Mouse (Mus musculus) brown adipose tissue, adult 24 weeks (tissue): Measurements from ENCODE around the gene Ust. TPM values are rescaled to one million over a fixed set of nuclear protein-coding genes. Genes with fewer than 3 reads are reported as not detected.

ENCODE experiments used
- H3K27ac ChIP-seq: fragments of 200-500 bp; replicated peaks from 2 replicates; pipeline ENCODE4 v1.5.1; 2012; ENCODE audit warnings: low read depth, mild to moderate bottlenecking, low read length
- H3K4me1 ChIP-seq: fragments of 200-500 bp; 2 replicates; pipeline ENCODE4 v1.6.1; 2012; ENCODE audit warnings: low read length, mixed read lengths; ENCODE audit not compliant: control insufficient read depth, insufficient read depth, insufficient read length
- H3K4me3 ChIP-seq: fragments of 200-500 bp; 2 replicates; pipeline ENCODE4 v1.5.1; 2012; ENCODE audit warnings: low read depth, mild to moderate bottlenecking, low read length, moderate library complexity; ENCODE audit not compliant: insufficient read depth
- polyA plus RNA-seq: library from polyadenylated mRNA; stranded (reverse); fragments of >200 nt; gene quantifications from 2 replicates; pipeline ENCODE4 v1.2.4, GENCODE M21; 2012; ENCODE audit not compliant: missing spikeins, insufficient read depth, insufficient read length

Ust gene
- polyA plus RNA-seq, 1 experiment = 6.3 TPM

- Histone ChIP-seq H3K4me3 (no peak overlapping the region), H3K4me1 (no peaks in the 10 kb centered on the region), H3K27ac (no peak overlapping the region)
These were observed 304.7 kb downstream of the Ust start for GRCm38 (mm10) chr10:8213906-8214421.

DNA sequence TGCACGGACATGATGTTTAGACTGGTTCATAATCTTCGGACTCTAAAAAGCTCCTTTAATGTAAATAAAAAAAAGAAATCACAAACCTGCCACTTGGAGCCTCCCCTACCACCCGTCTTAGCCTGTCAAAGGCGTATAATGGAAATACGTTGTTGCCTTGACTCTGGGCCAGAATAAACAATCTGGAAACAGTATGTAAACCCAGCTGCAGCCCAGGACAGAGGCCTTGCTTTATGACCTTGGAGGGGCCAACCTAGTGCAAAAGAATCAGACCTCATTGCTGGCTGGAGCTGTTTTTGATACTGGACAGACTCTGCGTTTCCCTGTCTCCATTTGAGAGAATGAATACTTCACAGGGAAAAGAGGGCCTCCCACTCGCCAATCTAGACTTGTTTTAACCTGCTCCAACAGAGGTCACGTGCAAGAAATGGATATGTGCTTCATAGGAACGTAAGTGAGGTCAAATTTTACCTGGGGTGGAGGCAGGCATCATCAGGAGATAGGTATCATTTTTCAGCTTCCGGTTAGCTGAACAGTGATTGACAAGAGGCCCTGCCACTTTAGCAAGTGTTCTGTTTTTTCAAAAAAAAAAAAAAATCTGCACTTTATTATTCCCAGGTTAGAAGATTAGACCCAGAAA is 305.2 kb downstream of the Ust start:
- H3K4me1 ChIP-seq = no peaks in the 10 kb centered on the region
- no peak overlapping the region for H3K4me3 ChIP-seq
- H3K27ac ChIP-seq = no peak overlapping the region

GRCm38 (mm10) chr10:8212611-8213226 is 305.9 kb downstream of the Ust start:
- no peak overlapping the region for H3K27ac ChIP-seq
- no peak overlapping the region for H3K4me3 ChIP-seq

DNA sequence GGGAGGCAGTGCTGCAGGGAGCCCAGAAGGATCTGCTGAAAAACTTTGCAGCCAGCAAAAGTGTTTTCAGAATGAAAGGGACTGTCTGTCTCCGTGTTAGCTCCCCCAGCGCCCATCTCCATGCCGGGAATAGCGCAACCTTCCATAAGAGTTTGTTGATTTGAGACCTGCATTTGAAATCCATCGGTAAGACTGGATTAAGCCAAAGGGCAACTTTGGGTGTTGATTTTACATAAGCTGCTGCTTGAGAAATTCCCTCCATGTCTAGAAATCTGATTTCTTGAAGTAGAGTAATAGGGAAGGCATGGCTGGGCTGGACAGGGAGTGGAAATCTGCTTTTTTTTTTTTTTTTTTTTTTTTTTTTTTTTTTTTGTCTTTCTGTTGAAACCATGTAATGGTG is 306.9 kb downstream of the Ust start:
- Histone ChIP-seq H3K4me3 (no peak overlapping the region), H3K4me1 (no peaks in the 10 kb centered on the region), H3K27ac (no peak overlapping the region)

More at GRCm38 (mm10) chr10:8212611-8213226, 305.9 kb downstream of the Ust start:
- no peaks in the 10 kb centered on the region for H3K4me1 ChIP-seq

- no peak overlapping the region for H3K27ac ChIP-seq
- no peaks in the 10 kb centered on the region for H3K4me1 ChIP-seq
These were observed 308.3 kb downstream of the Ust start for GRCm38 (mm10) chr10:8210366-8210765.

GRCm38 (mm10) chr10:8207358-8207757 is 311.3 kb downstream of the Ust start:
- Histone ChIP-seq H3K4me3 (no peak overlapping the region), H3K4me1 (no peaks in the 10 kb centered on the region), H3K27ac (no peak overlapping the region)

More at GRCm38 (mm10) chr10:8210366-8210765, 308.3 kb downstream of the Ust start:
- H3K4me3 ChIP-seq = no peak overlapping the region

DNA sequence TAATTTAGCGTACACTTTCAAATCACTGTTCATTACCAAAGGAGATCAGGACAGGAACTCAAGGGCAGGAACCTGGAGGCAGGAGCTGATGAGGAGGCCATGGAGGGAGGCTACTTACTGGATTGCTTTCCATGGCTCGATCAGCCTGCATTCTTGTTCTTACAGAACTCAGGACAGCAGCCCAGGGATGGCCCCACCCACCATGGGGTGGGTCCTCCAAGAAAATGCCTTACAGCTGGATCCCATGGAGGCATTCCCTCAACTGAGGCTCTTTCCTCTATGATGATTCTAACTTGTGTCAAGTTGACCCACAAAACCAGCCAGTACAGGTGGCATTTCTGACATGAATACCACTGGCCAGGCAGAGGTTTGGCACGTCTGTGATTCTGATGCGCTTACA is 314.9 kb downstream of the Ust start:
- no peak overlapping the region for H3K4me3 ChIP-seq
- H3K27ac ChIP-seq = no peak overlapping the region
- H3K4me1 ChIP-seq = no peaks in the 10 kb centered on the region

DNA sequence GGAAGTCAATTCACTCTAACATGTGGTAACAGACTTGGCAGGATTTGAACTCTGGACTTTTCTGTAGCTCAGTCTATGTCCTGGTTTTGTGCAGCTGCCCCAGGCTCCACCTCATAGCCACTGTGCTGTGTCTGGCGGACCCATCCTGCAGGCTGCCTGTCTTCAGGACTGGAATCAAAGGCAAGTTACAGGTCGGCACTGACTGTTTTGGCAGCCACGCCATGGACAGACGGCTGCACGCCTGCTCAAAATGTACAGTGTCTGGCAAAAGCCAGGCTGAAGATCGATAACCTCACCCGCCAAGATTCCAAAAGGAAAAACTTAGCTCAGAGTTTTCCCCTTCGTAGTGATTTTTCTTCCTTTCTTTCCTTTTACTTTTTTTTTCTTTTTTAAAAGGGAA is 318.8 kb downstream of the Ust start:
- no peak overlapping the region for H3K4me3 ChIP-seq
- no peaks in the 10 kb centered on the region for H3K4me1 ChIP-seq
- H3K27ac ChIP-seq = no peak overlapping the region

- no peak overlapping the region for H3K27ac ChIP-seq
These were observed 319.4 kb downstream of the Ust start for GRCm38 (mm10) chr10:8199026-8199756.

GRCm38 (mm10) chr10:8197661-8198060 is 321.0 kb downstream of the Ust start:
- H3K4me1 ChIP-seq = no peaks in the 10 kb centered on the region
- H3K4me3 ChIP-seq = no peak overlapping the region

More at GRCm38 (mm10) chr10:8199026-8199756, 319.4 kb downstream of the Ust start:
- Histone ChIP-seq H3K4me1 (no peaks in the 10 kb centered on the region), H3K4me3 (no peak overlapping the region)

GRCm38 (mm10) chr10:8196300-8196699 is 322.3 kb downstream of the Ust start:
- Histone ChIP-seq H3K27ac (no peak overlapping the region), H3K4me1 (no peaks in the 10 kb centered on the region), H3K4me3 (no peak overlapping the region)

More at GRCm38 (mm10) chr10:8197661-8198060, 321.0 kb downstream of the Ust start:
- no peak overlapping the region for H3K27ac ChIP-seq

DNA sequence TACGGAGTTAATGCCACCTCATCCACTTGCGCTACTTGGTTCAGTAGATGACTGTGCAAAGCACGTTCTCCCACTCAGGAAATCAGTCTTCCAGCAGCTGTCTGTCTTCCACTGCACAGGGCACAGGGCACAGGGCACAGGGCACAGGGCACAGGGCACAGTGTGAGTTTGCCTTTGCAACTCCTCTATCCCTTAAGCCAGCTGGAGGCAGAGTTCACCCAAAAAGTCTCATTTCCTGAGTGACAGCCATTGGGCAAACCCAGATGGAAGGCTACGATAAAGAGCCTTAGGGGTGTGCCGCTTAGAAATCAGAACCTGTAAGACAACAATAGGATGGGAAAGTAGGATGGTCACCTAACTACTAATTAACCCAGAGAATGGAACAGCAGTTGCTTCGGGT is 322.9 kb downstream of the Ust start:
- H3K27ac ChIP-seq = no peak overlapping the region
- no peaks in the 10 kb centered on the region for H3K4me1 ChIP-seq
- H3K4me3 ChIP-seq = no peak overlapping the region

- H3K4me1 ChIP-seq = peaks cover 4% of the 10 kb centered on the region; the same call in 1 of the 2 replicates
- H3K27ac ChIP-seq = no peak overlapping the region
- H3K4me3 ChIP-seq = no peak overlapping the region
These were observed 329.2 kb downstream of the Ust start for GRCm38 (mm10) chr10:8189331-8189981.

- Histone ChIP-seq H3K4me1 (peaks cover 4% of the 10 kb centered on the region; the same call in 1 of the 2 replicates), H3K4me3 (no peak overlapping the region), H3K27ac (no peak overlapping the region)
These were observed 333.0 kb downstream of the Ust start for GRCm38 (mm10) chr10:8185586-8185985.

GRCm38 (mm10) chr10:8184711-8185110 is 333.9 kb downstream of the Ust start:
- no peak overlapping the region for H3K27ac ChIP-seq
- no peak overlapping the region for H3K4me3 ChIP-seq
- H3K4me1 ChIP-seq = peaks cover 4% of the 10 kb centered on the region; the same call in 1 of the 2 replicates
